ENCODE assay signal across 8 mouse cellular contexts in genomic region chr13:74493911-74494679, GRCm38 (mm10). TPM values are rescaled to one million over a fixed set of nuclear protein-coding genes. Genes with fewer than 3 reads are reported as not detected.
DNase-seq lines count a peak whose midpoint lies in the region; ATAC-seq lines count a peak whose summit lies in the region.

Gene Zfp825, minus strand, starts transcription at chr13:74493992.

- peak; percentile 96 for ATAC-seq in intestine, embryonic 14.5 days (replicated peaks; ENCODE audit: low FRiP score, low TSS enrichment, low read depth)

- peak within 1 kb of the TSS; percentile 89 for H3K4me2 ChIP-seq in intestine, embryonic 14.5 days (ENCODE audit: low read length)

- H3K4me3 ChIP-seq in intestine, embryonic 14.5 days (ENCODE audit: low read depth, low read length) = peak within 1 kb of the TSS; percentile 62

- intact Hi-C loops in left cerebral cortex, postnatal 14 days (cut with DNase I) = no loop called here

- H3K4me1 ChIP-seq in intestine, embryonic 14.5 days (replicated peaks; ENCODE audit: control insufficient read depth, insufficient read depth, low read length) = no peaks in the 10 kb centered on the region

- H3K9me3 ChIP-seq in intestine, embryonic 14.5 days (ENCODE audit: control insufficient read depth, low read length) = no peaks in the 10 kb centered on the region

- DNase-seq in adrenal gland, adult 18-20 months (ENCODE audit: low spot score in 2 of 2) = peak; percentile 37 to 47
- peak; percentile 88 for DNase-seq in embryo, embryonic 11 days
- DNase-seq in gastrocnemius, postnatal 25 days = peak; percentile 77
- DNase-seq in intestine, embryonic 14.5 days (ENCODE audit: low spot score) = peak; percentile 87
- peak; percentile 81 to 88 for DNase-seq in left cerebral cortex, postnatal 14 days (ENCODE audit: low spot score in 2 of 2)
- DNase-seq in mesoderm, embryonic 11.5 days (ENCODE audit: low read depth, low spot score) = peak; percentile 72
- peak; percentile 69 to 81 for DNase-seq in right cerebral cortex, postnatal 36 days (ENCODE audit: low spot score in 2 of 2)
- DNase-seq in yolk sac, embryonic 10.5 days (ENCODE audit: low spot score) = peak; percentile 84

- WGBS in intestine, embryonic 14.5 days = under 1% methylated on average over 23 of the region's 23 CpGs

- no peaks in the 10 kb centered on the region for H3K27me3 ChIP-seq in intestine, embryonic 14.5 days (replicated peaks; ENCODE audit: control insufficient read depth, insufficient read depth, low read length)

- H3K9ac ChIP-seq in intestine, embryonic 14.5 days (ENCODE audit: low read length) = peak within 1 kb of the TSS; percentile 71

- H3K36me3 ChIP-seq in intestine, embryonic 14.5 days (ENCODE audit: control insufficient read depth, insufficient read depth, low read length) = no peaks in the 10 kb centered on the region

- peak within 1 kb of the TSS; percentile 87 for H3K27ac ChIP-seq in intestine, embryonic 14.5 days (ENCODE audit: low read depth)

RNA-seq across cellular contexts. Expression of gene Zfp825, which starts in this region (rescaled TPM):
- 1 to 10 TPM; 8.1 to 8.4 TPM for total RNA-seq in adrenal gland, adult 18-20 months (2021)
- 1 to 10 TPM; 4.9 to 5.9 TPM for total RNA-seq in gastrocnemius, postnatal 25 days (2021)
- 16.1 and 20.3 TPM in 2 replicates for polyA plus RNA-seq in intestine, embryonic 14.5 days (2014; fragmentation: Nextera tagmentation; extraction: Ambion mirVana)
- 1 to 10 TPM; 6.3 to 6.8 TPM for total RNA-seq in left cerebral cortex, postnatal 14 days (2021)

Comparison
In these comparisons a context has a peak if more than half of its experiments do, and no peak if none do; other contexts are left out.
1. Peak in every context shown above with its lines: DNase-seq, ATAC-seq, H3K4me3 ChIP-seq and H3K27ac ChIP-seq.